Mouse (Mus musculus) liver, embryonic 18 days (tissue): Measurements from ENCODE around the gene Ttll12. TPM values are rescaled to one million over a fixed set of nuclear protein-coding genes. Genes with fewer than 3 reads are reported as not detected.

Experiments
- polyA plus RNA-seq: library from polyadenylated mRNA; depleted of rRNA; stranded (reverse); fragments of >200 nt; gene quantifications from 2 replicates; pipeline ENCODE4 v1.2.3, GENCODE M21; 2012; rRNA removed

The Ttll12 gene
- 11.5 and 12.5 TPM in 2 replicates for polyA plus RNA-seq

DNA sequence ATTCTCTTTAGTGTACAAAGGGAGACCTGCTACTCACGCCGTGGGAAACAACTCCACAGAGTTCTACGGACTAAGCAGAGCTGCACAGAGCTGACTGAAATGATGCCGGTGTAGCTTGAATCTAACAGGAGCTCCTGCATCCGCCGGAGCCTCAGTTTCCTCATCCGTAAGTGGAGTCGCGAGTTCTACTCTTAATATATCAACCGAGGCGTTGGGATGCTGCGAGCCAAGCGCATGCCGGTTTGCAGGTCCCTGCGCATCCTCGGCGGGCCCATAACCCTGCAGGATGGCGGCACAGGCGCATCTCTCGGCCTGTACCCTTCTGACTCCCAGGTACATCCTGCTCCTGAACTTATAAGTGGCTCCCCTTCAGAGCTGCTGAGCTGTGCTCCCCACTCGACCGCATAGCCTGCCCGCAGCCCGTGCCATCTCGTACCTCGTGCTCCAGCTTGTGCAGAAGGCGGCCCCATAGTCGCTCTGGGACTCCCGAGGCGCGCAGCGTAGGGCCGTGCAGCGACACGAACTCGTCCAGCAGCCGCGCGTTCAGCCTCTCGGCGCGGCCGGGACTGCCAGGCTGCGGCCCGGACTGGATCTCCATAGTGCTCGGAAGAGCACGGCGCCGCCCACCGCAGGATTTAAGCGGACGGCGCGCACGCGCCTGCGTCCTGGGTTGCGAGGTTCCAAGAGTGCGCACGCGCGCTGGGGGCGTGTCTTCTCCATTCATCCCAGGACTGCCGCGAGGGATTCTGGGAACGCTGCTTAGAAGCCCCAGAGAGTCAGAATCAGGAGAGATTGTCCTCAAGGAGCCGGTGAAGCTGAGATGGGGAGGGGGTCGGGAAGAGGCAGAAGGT, at the start of gene Ttll12:
Gene Ttll12, minus strand, starts transcription at position 645 of the 851 bp plus-strand sequence.

DNA sequence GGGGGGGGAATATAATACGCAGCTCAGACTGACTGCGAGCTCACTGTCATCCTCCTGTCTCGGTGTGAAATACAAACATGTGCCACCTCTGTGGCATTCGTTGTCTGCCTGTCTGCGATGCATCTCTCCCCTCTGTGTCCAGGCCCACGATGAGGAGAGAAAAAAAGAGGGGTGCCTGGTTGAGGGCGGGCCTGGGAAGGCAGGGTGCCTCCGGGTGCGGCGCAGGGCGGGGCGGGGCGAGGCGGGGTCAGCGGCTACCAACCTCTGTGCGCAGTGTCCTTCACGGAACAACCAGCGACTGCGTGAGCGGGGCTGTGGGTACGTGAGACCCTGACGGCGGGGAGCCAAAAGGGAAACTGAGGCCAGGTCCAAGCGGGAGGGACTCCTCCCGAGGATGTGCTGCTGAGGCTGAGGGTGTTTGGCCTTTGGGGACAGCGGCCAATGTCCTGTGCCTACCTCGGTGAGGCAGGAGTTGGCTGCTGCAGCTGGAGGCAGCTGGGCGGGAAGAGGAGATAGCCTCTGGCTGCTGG, 31.6 kb downstream of the Ttll12 start, which contains the start of the genes Tspo and Mcat:
Gene Tspo, plus strand, starts transcription at position 266 of the 530 bp plus-strand sequence.
Gene Mcat, minus strand, starts transcription at position 461 of the 530 bp plus-strand sequence.

DNA sequence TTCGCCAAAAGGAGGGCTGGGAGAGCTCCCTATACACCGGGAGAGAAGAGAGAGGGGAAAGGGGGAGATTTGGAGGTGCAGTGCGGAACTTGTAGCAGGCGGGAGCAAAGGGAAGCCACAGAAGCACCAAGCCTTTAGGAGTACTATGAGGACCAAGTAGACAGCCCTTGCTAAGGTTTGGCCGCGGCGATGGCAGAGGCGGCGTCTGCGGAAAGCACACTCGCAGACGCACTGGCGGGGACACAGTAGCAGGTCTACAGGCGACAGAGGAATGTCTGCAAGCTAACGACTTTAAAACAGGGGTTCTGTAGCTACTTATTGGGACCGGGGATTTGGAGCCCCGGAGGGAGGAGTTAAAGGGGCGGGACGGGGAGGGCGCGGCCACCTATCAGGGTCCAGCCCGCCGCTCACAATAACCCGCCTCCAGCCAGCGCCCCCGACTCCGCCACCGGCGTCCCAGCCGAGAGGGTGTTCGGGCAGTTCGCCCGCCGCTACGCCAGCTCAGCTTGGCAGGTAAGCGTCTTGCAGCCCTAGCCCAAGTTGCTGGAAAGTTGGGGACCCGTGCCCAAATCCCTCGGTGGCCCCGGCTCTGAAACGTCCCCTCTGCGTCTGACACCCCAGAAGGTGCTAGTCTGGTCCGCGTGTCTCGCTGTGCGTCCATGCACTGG, 68.4 kb downstream of the Ttll12 start, which contains the start of gene Bik:
Gene Bik, plus strand, starts transcription at position 439 of the 668 bp plus-strand sequence.

Other genes starting within 250 kb of the Ttll12 start
- gene Arfgap3, start 244.9 kb downstream of the Ttll12 start, polyA plus RNA-seq, result 9.2 and 12.9 TPM in 2 replicates
- gene Pacsin2, start 130.6 kb downstream of the Ttll12 start, polyA plus RNA-seq, result 25.4 and 27.8 TPM in 2 replicates
- 2.7 and 3.2 TPM in 2 replicates for gene Ttll1, start 84.3 kb downstream of the Ttll12 start, polyA plus RNA-seq
- 4.2 and 4.5 TPM in 2 replicates for gene Bik, start 68.3 kb downstream of the Ttll12 start, polyA plus RNA-seq
- gene Tspo, start 31.6 kb downstream of the Ttll12 start, polyA plus RNA-seq, result 88.0 and 93.4 TPM in 2 replicates
- gene Mcat, start 31.4 kb downstream of the Ttll12 start, polyA plus RNA-seq, result 12.0 and 12.9 TPM in 2 replicates
- 0.16 and 0.21 TPM in 2 replicates for gene Scube1, start 129.9 kb upstream of the Ttll12 start, polyA plus RNA-seq
- gene Mpped1, start 184.3 kb upstream of the Ttll12 start, polyA plus RNA-seq, result not detected in 2 replicates